Mouse (Mus musculus): ENCODE results near the gene Rufy1.

Gene Rufy1

GRCm38 (mm10) chr11:50426056-50426455, 4.9 kb downstream of the Rufy1 start:
- no peak for DNase-seq (ENCODE audit: low spot score)

DNA sequence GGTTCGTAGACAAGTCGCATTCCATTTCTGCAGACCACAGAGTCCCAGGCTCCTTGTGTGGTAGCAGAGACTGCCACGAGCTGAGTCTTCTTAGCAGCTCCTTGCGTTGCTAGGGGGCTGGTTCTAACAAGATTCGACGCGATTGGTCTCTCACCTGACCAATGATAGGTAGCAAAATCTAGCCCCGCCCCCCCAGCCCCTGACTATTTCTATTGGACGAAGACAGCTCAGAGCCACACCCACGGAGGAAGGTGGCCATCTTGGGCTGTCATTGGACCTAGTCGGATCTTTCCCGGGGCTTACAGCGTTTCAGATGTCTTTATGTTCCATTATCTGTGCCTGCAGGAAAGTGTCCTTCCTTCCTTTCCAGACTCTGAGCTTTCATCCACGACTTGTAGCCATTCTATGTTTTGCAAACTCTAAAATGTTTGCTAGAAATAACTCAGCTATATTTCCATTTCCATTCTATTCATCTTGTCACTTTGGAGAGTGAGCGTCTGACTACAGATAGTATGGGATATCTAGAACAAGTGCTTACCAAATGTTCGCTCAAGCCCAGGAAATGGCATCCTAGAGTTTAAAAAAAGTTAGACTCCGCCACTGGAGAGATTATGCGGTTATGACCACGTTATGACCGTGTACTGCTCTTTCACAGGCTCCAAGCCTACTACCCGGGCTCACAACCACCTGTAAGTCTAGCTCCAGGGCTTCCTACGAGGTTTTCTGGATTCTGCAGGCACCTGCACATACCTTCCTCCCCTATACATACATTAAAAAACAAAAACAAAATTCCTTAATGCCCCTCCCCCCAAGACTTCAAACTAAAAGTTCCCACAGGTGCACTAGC, 8.8 kb downstream of the Rufy1 start:
- DNase-seq (ENCODE audit: low spot score): peak; percentile 60

DNA sequence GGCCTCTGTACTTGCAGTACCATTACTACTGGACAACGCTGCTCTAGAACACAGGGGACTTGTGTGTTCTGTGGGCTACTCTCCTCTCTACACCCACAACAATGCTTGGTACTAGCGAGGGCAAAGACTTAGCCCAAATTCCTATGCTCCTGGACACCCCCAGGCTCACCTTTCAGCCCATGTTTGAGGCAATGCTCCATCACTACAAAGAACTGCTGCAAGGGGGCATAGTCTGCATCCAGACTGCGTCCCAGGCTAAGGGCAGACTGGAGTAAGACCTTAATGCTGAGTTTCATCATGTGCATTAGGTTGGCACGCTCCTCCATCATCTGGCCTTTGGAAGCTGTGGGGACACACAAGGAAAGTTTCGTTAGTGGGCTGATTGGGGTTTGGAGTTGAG, 9.5 kb downstream of the Rufy1 start:
- no peak for DNase-seq (ENCODE audit: low spot score)

DNA sequence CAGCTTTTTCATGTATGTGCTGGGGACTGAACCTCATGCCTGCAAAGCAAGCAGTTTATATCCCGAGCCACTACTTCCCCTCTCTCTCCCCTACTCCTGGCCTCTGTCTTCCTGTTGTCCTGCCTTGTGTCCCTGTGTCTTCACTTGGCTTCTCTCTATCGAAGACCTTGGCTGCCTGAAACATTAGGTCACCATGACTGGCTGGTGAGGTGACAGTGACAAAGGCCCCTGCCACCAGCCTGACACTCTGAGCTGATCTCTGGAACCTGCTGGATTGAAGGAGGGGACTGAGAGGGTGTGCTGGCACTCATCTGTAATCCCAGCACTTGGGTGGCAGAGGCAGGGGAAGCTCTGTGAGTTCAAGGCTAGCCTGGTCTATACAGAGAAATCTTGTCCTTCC, 13.1 kb downstream of the Rufy1 start:
- DNase-seq (ENCODE audit: low spot score): no peak

GRCm38 (mm10) chr11:50415563-50416241, 15.2 kb downstream of the Rufy1 start:
- DNase-seq (ENCODE audit: low spot score): no peak

DNA sequence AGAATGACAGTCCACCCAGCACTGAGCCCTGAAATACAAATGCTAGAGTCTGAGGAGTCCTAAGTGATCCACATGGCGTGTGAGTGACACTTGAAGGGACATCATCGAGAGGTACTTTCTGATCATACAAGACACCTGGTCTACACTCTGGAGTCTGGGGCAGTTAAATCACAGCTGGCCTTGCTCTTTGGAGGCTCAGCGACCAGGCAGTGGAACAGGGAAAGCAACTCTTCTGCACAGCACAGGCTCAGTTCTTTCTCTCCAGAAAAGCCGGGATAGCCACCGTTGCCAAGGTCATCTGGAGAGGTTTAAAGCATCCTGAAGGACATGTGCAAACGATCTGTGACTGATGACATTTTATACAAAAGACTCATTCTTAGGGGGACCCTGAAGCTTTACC, 23.7 kb downstream of the Rufy1 start:
- DNase-seq (ENCODE audit: low spot score): no peak

GRCm38 (mm10) chr11:50403367-50404014, 27.4 kb downstream of the Rufy1 start:
- no peak for DNase-seq (ENCODE audit: low spot score)

DNA sequence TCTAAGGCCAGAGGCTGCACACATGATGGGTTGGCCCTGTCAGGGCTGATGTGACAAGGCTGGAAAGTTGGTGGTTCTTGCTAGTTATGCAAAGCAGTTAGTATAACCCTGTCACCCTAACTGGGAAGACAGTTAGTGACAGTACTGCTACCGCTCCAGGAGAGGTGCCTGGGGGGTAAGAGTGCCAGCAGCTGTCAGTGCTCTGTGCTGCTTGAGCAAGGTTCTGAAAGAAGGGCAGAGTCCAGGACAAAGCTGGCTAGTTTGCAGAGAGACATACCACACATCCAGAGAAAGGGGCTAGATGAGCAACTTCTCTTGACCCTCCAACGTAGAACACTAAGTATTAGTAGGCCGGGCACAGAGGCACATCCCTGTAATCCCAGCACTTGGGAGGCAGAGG, 28.4 kb downstream of the Rufy1 start:
- DNase-seq (ENCODE audit: low spot score): no peak

DNA sequence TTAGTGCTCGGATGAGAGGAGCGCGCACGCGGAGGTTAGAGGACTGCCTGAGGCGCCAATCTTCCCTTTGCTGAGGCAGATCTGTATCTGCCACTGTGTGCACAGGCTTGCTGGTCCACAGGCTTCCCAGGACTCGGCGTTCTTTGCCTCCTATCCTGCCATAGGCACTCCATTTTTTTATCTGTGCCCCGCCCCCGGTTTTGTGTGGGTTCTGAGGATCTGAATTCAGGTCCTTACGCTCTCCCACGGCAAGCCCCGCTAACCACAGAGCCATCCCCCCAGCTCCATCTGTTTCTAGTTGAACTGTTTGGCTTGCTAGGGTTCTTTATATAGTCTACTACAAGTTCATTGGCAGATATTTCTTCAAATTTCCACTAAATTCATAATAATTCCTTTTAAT, 32.1 kb downstream of the Rufy1 start:
- DNase-seq (ENCODE audit: low spot score): peak; percentile 35

DNA sequence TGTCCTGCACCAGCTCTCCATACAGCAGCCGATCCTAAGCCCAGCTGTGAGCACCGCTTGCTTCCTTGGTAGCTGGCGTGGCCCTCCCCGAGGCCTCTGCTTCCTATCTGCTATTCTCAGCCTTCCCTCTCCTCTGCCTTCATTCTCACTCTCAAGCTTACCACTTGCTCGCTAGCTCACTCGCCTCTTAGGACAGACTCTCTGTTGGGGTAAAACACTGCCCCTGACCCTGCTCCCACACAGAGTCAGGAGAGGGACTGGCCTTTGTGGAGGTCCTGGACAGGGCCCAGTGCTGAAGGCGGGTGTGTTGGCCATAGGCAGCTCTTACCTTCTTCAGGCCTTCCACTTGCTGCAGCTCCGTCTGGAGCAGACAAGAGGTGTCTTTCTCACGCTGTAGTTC, 33.6 kb downstream of the Rufy1 start:
- no peak for DNase-seq (ENCODE audit: low spot score)

GRCm38 (mm10) chr11:50396766-50397307, 34.1 kb downstream of the Rufy1 start:
- no peak for DNase-seq (ENCODE audit: low spot score)

- no peak for DNase-seq (ENCODE audit: low spot score)
These were observed 36.2 kb downstream of the Rufy1 start for GRCm38 (mm10) chr11:50394731-50395130.

GRCm38 (mm10) chr11:50393306-50393705, 37.6 kb downstream of the Rufy1 start:
- DNase-seq (ENCODE audit: low spot score): no peak

- no peak for DNase-seq (ENCODE audit: low spot score)
These were observed 39.5 kb downstream of the Rufy1 start for GRCm38 (mm10) chr11:50391272-50391960.

DNA sequence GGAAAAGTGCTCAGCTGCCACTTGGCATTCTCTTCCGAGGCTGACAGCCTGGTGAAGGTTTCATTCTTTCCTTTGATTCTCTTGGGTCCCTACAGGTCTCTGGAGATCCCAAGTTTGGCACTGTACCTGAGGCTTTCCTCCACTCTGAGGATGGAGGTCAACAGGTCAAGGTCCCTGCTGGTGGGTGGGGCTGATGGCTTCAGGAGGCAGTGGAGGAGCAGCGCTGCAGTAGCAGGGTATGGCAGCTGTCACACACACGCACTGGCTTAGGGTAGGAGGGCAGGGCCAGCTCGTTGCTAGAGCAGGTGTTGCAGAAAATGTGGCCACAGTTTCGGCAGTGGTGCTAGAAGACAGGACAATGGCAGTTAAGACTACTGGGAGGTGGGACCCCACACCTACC, 41.3 kb downstream of the Rufy1 start:
- no peak for DNase-seq (ENCODE audit: low spot score)

GRCm38 (mm10) chr11:50389011-50389410, 41.9 kb downstream of the Rufy1 start:
- DNase-seq (ENCODE audit: low spot score): no peak

DNA sequence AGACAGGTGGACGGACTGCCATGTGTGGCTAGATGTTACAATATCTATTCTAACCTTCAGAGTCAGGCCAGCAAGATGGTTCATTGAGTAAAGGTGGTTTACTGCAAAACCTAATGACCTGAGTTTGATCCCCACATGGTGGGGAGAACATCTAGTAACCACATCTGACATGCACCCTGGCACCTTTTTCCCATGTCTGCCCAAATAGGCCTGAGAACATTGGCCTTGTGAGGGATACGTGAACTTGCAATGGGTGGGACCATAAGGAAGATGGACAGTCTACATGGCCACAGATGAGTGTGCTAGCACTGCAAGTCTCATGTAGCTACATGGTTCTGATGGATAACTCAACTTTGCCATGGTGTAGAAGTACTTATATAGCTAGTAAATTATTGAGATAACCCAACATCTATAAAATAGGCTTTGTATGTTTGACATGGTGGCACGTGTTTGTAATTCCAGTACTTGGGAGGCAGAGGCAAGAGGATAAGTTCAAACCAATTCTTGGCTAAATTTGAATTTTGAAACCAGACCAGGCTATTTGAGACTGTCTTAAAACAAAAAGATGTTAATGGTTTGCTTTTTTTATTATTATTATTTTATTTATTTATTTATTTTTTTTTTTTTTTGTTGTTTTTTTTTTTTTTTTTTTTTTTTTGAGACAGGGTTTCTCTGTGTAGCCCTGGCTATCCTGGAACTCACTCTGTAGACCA, 42.6 kb downstream of the Rufy1 start:
- no peak for DNase-seq (ENCODE audit: low spot score)

DNA sequence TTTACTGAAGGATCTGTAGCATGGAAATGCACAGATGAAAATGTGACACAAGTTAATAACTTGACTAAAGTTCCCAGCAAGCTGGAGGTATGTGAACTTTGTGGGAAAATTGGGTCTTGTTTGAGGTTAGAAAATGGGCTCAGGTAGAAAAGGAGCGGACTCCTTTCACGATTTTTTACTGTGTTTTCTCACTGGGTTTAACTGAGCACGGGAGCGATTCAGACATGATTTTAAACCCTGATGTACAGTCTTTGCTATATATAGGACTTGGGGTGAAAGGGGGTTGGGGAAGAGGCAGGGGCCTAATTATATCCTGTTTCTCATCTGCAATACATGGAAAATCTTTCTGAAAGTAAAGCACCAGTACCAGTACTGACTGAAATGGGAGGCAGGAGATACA, 43.2 kb downstream of the Rufy1 start:
- no peak for DNase-seq (ENCODE audit: low spot score)

DNA sequence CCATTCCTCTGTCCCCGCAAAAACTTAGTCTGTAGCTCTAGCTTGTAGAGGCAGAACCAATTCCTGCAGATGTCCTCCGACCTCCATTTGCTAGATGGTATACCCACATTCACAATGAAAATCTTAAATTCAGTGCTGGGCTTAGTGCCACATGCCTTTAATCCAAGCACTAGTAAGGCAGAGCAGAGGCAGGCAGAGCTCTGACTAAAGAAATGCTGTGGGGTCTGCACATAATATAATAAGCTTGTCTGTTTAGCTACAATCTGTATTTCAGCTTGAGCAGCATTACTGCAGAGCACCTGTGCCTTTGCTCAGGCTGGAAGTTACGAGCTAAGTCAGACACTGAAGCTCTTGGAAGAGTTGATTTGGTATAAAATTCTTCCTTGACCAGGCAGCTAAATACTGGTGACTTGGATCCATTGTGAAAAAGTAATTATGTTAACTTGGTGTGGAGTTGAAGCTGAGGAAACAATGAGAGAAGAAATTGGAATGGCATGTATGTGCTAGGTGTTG, 43.7 kb downstream of the Rufy1 start:
- DNase-seq (ENCODE audit: low spot score): no peak

DNA sequence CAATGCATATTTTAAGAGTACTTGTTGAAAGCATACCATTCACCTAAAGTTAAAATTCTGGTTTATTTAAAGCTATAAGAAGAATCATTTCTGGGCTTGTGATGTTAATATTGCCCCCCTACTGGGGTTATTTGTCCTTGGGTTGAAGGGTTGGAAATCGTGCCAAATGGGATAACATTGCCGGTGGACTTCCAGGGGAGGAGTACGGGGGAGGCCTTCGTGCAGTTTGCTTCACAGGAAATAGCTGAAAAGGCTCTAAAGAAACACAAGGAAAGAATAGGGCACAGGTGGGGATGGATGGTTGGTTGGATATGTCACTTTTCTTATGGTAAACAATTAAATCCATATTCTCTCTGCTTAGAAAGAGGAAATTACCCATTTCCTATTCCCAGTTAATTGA, 49.6 kb downstream of the Rufy1 start:
- DNase-seq (ENCODE audit: low spot score): no peak

GRCm38 (mm10) chr11:50379023-50379752, 51.7 kb downstream of the Rufy1 start:
- no peak for DNase-seq (ENCODE audit: low spot score)
